Mouse (Mus musculus) lung, adult 2 months (tissue): ENCODE measurements at regions not wholly inside any gene's neighbourhood (a gene's known extent, or its start where the extent isn't known, plus 50 kb on each side); places are given as distances from the start of the nearest gene placed in this dataset.

ENCODE experiments used
- DNase-seq: peaks from one replicate; pipeline ENCODE4 v3.0.0; 2022
- H3K4me1 ChIP-seq: fragments of 200-500 bp; 2 replicates; pipeline ENCODE4 v1.6.1; 2011; ENCODE audit warnings: low read length; ENCODE audit not compliant: control insufficient read depth, insufficient read depth
- H3K4me3 ChIP-seq: fragments of 200-500 bp; replicated peaks from 2 replicates; pipeline ENCODE3; 2011; ENCODE audit warnings: low read depth, mild to moderate bottlenecking, control low read depth, low read length; ENCODE audit errors: extremely low read depth
- CTCF ChIP-seq: fragments of 200-500 bp; IDR thresholded peaks from 2 replicates; pipeline ENCODE4 v1.5.1; 2011; ENCODE audit warnings: mild to moderate bottlenecking, low read length, control low read depth; ENCODE audit not compliant: insufficient read depth
- POLR2A ChIP-seq: fragments of 200-500 bp; IDR thresholded peaks from 2 replicates; pipeline ENCODE4 v1.6.1; 2011; ENCODE audit warnings: low read depth, mild to moderate bottlenecking, control low read depth, low read length, borderline replicate concordance; ENCODE audit errors: extremely low read depth
- WGBS: fragments of 180-500 bp; shearing (Covaris S2); methylation state at CpG from one replicate; pipeline ENCODE4 v1.1.7; 2018; 5-methylcytosine and 5-hydroxymethylcytosine counted together

- TF ChIP-seq POLR2A (no peak), CTCF (no peak)
- WGBS: 61% methylated on average over 2 of the region's 2 CpGs
- DNase-seq: no peak
- H3K4me3 ChIP-seq: no peak overlapping the region
- H3K4me1 ChIP-seq: no peaks in the 10 kb centered on the region; the same call in 1 of the 2 replicates
Measured at GRCm38 (mm10) chr9:63067054-63067406, 79.3 kb upstream of the Pias1 start.

GRCm38 (mm10) chr9:63066384-63067053, 78.8 kb upstream of the Pias1 start:
- Histone ChIP-seq H3K4me3 (no peak overlapping the region), H3K4me1 (no peaks in the 10 kb centered on the region; the same call in 1 of the 2 replicates)
- no peak for DNase-seq
- TF ChIP-seq CTCF: no peak
- no peak for TF ChIP-seq POLR2A
- WGBS: 74% methylated on average over 10 of the region's 10 CpGs

- Histone ChIP-seq H3K4me3 (no peak overlapping the region), H3K4me1 (peaks cover 3% of the 10 kb centered on the region)
- no peak for DNase-seq
- WGBS: 98% methylated on average over 2 of the region's 2 CpGs
- TF ChIP-seq CTCF (no peak), POLR2A (no peak)
Measured at GRCm38 (mm10) chr9:63063525-63063924, 75.8 kb upstream of the Pias1 start.

- peaks cover 3% of the 10 kb centered on the region for H3K4me1 ChIP-seq
- H3K4me3 ChIP-seq: no peak overlapping the region
- TF ChIP-seq CTCF (no peak), POLR2A (no peak)
- no peak for DNase-seq
- WGBS: 73% methylated on average over 5 of the region's 5 CpGs
Measured at GRCm38 (mm10) chr9:63060740-63061139, 73.0 kb upstream of the Pias1 start.

- TF ChIP-seq CTCF: no peak
- TF ChIP-seq POLR2A: peak; percentile 47; the same call in 1 of the 2 replicates
- DNase-seq: peak; percentile 65
- Histone ChIP-seq H3K4me1 (peaks cover 3% of the 10 kb centered on the region), H3K4me3 (peak overlapping the region; percentile 11)
- WGBS: 4% methylated on average over 10 of the region's 10 CpGs
Measured at GRCm38 (mm10) chr9:63059234-63059842, 71.6 kb upstream of the Pias1 start.

GRCm38 (mm10) chr9:63058506-63059233, 70.9 kb upstream of the Pias1 start:
- no peak for DNase-seq
- Histone ChIP-seq H3K4me1 (peaks cover 3% of the 10 kb centered on the region), H3K4me3 (no peak overlapping the region)
- 40% methylated on average over 16 of the region's 16 CpGs for WGBS
- no peak for TF ChIP-seq CTCF
- TF ChIP-seq POLR2A: no peak

- 87% methylated on average over 9 of the region's 9 CpGs for WGBS
- no peak for TF ChIP-seq POLR2A
- TF ChIP-seq CTCF: no peak
- Histone ChIP-seq H3K4me1 (peaks cover 3% of the 10 kb centered on the region), H3K4me3 (no peak overlapping the region)
- DNase-seq: no peak
Measured at GRCm38 (mm10) chr9:63056695-63057349, 69.1 kb upstream of the Pias1 start.

- DNase-seq: no peak
- H3K4me1 ChIP-seq: no peaks in the 10 kb centered on the region
- TF ChIP-seq CTCF (no peak), POLR2A (no peak)
- H3K4me3 ChIP-seq: no peak overlapping the region
- 56% methylated on average over 4 of the region's 4 CpGs for WGBS
Measured at GRCm38 (mm10) chr9:63052181-63052580, 64.5 kb upstream of the Pias1 start.

GRCm38 (mm10) chr9:63051631-63052030, 63.9 kb upstream of the Pias1 start:
- WGBS: 75% methylated on average over 4 of the region's 4 CpGs
- no peak for TF ChIP-seq CTCF
- no peak for TF ChIP-seq POLR2A
- H3K4me1 ChIP-seq: no peaks in the 10 kb centered on the region
- H3K4me3 ChIP-seq: no peak overlapping the region
- no peak for DNase-seq
